Mouse (Mus musculus) regulatory T cell (primary cell): Measurements from ENCODE around the gene Pacs2.

Source experiments
- in situ Hi-C: fragments of 300-600 bp; cut with MboI, MseI; formaldehyde crosslinking; loops from one replicate; pipeline ENCODE4 v1.15.1; 2025; ENCODE audit warnings: high pct_unique_total_duplicates

The Pacs2 gene

GRCm38 (mm10) chr12:113075063-113075454 is 60.8 kb downstream of the Pacs2 start:
- in situ Hi-C loops: loop anchor here (10.0 kb wide), 1 partner anchor 70 kb away; the partner anchor contains the start of gene Brf1

GRCm38 (mm10) chr12:113075486-113075885 is 61.2 kb downstream of the Pacs2 start:
- in situ Hi-C loops: loop anchor here (10.0 kb wide), 1 partner anchor 71 kb away; the partner anchor contains the start of gene Brf1

- in situ Hi-C loops: no loop called here
Measured at GRCm38 (mm10) chr12:113087276-113087675, 73.0 kb downstream of the Pacs2 start.

DNA sequence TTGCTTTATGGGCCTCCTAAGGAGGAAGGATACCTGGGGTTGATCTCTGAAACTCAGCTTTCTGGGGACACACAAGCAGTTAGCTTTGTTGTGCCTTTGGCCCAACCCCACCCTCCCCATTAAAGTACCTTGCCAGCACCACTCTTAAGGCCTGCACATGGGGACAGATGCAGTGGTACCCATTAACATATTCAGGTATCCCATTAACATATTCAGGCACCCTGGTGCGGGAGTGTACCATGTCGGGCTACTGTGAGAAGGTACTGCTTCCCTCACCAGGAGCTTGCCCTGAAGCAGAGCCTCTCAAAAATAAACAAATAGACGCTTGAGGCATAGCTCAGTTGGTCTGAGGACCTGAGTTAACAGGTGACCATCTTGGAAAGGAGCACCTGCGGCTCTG is 73.7 kb downstream of the Pacs2 start:
- in situ Hi-C loops: no loop called here

DNA sequence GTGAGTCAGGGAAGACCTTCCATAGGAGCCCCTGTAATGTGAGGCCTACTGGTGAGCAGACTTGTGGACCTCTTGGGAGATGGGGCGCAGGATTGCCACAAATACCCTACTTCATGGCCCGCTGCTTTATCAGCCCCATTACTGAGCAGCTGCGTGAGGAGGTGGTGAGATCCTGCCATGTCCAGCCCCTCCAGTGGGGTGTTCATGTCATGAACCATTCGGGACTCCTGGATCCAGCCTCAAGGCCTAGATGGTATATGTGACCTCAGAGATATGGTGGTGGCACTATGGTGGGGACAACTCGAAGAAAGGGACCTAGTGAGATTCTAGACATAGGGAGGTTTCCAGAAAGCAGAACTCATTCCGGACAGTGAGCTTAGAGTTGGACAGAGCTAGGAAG is 74.8 kb downstream of the Pacs2 start:
- in situ Hi-C loops: no loop called here

- in situ Hi-C loops: no loop called here
Measured at GRCm38 (mm10) chr12:113090053-113090452, 75.7 kb downstream of the Pacs2 start.

GRCm38 (mm10) chr12:113097040-113097439 is 82.7 kb downstream of the Pacs2 start:
- in situ Hi-C loops: loop anchor here (5.0 kb wide), 1 partner anchor 80 kb away; no protein-coding TSS in a partner anchor

GRCm38 (mm10) chr12:113097749-113098281 is 83.5 kb downstream of the Pacs2 start, which contains the start of gene Mta1:
TSS of gene Mta1 (plus strand) at chr12:113098278.
- in situ Hi-C loops: loop anchor here (5.0 kb wide), 1 partner anchor 81 kb away; no protein-coding TSS in a partner anchor

- in situ Hi-C loops: loop anchor here (5.0 kb wide), 1 partner anchor 81 kb away; no protein-coding TSS in a partner anchor
Measured at GRCm38 (mm10) chr12:113098530-113099151, 84.3 kb downstream of the Pacs2 start.

DNA sequence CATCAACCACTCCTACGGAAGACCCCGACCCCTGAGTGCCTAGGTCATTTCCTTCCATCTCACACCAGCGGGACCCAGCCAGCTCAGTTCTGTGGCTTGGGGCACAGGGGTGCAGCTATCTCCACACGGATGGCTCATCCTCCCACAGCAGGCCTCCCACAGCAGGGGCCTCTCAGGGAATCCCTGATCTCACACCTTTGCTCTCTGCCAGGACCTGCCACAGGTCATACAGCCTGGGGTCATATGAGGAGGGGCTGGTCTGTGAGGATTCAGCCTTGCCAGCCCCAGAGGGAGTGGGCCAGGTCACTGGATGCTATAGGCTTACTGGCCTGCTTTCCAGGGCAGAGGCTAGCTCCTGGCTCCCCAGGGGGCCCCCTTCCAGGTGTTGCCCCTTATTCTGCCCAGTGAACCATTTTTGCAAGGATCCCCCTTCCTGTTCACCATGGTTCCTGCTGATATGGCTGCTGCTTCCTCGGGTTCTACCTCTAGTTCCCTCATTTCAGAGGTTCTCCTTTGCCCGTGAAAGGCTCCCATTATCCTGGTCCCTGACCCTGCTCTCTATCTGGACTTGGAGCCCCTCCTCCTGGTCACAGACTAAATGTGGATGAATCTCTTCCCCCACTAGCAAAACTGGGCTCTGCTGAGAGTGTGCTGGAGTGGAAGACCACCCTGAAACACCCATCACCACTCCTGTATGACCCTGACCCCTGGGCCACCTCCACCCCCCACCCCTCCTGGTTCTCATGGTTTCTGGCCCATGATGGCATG is 85.3 kb downstream of the Pacs2 start:
- in situ Hi-C loops: loop anchor here (5.0 kb wide), 1 partner anchor 82 kb away; no protein-coding TSS in a partner anchor

DNA sequence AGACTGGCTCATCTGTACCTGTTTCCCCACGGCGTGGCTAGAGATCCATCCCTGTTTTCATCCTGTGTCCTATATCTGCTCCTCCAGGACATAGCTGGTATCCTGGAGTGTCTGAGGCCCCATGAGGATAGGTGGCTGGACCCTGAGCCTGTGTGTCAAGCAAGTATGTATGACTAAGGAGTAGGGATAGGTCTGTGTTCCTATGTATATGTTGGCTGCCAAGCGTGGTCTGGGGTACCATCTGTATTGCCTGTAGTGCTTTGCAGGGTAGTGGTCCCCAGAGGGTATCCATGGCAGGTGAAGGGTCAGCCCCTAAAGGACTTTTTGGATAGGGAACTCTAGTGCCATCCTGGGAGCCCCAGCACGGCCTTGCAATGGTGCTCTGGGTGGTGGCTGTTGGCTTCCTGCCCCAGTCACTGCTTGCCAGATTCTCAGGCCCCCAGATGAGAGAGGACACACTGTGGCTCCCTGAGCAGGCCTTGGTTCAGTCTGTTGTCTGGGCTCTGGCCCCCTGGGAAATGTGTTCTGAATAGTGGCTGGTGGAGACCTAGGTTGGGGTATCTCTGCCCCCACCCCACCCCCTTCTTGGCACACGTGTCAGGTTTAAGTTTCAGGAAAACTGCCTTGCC is 86.3 kb downstream of the Pacs2 start:
- in situ Hi-C loops: no loop called here

DNA sequence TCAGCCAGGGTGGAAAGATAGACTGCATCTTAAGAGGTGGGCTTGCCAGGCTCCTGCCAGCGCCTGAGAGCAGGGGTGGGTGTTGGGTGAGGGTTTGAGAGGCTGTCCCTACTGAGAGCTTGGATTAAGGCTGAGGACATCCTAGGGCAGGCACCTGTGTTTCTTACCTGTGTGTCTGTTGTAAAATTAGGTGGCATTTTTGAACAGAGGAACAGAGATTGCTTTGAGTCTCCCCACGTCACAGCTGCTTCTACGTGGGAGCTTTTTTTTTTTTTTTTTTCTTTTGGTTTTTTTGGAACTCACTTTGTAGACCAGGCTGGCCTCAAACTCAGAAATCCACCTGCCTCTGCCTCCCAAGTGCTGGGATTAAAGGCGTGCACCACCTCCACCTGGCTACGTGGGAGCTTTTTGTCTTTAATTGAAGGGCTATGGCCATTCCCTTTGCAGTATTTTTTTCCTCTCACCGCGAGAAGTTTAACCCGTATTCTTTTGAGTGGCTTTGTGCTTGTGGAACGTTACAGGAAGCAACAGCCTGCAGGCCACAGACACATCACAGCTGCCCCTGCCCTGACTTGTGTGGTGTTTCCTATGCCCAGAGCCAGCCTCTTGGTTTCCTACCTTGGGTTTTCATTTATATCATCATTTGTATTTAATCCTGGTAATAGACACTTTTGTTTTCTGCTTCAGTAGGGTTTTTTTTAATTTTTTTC is 87.1 kb downstream of the Pacs2 start:
- in situ Hi-C loops: no loop called here

GRCm38 (mm10) chr12:113102461-113102860 is 88.2 kb downstream of the Pacs2 start:
- in situ Hi-C loops: no loop called here

GRCm38 (mm10) chr12:113103846-113104451 is 89.6 kb downstream of the Pacs2 start:
- in situ Hi-C loops: no loop called here

- in situ Hi-C loops: no loop called here
Measured at GRCm38 (mm10) chr12:113106386-113106785, 92.1 kb downstream of the Pacs2 start.

DNA sequence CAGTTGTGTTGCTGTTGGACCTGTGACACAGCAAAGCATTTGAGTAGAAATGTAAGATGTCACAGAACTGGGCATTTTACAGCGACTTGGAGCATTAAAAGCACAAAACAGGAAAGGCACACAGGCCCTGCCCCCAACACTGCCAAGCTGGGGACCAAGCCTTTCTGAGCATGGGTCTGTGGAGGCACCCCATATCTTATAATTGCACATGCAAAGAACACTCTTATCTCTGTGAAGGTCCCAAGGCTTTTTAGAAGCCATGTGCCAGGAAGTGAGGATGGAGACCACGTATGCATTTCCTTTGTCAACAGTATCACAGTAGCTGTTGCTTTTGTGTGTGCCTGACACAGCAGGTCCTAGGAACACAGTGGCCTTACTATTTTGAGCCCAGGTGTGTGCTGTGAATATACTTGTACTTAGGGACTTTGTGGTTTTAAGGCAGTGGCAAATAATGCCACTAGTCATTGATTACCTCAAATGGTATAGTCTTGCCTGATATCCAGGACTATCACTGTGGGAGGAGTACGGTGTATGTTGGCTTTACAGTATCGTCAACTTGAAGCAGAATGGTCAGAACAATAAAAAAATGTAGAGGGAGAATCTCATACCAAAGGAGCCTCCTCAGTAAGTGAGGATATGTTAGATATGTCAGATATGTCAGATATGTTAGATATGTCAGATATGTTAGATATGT is 93.3 kb downstream of the Pacs2 start:
- in situ Hi-C loops: no loop called here

DNA sequence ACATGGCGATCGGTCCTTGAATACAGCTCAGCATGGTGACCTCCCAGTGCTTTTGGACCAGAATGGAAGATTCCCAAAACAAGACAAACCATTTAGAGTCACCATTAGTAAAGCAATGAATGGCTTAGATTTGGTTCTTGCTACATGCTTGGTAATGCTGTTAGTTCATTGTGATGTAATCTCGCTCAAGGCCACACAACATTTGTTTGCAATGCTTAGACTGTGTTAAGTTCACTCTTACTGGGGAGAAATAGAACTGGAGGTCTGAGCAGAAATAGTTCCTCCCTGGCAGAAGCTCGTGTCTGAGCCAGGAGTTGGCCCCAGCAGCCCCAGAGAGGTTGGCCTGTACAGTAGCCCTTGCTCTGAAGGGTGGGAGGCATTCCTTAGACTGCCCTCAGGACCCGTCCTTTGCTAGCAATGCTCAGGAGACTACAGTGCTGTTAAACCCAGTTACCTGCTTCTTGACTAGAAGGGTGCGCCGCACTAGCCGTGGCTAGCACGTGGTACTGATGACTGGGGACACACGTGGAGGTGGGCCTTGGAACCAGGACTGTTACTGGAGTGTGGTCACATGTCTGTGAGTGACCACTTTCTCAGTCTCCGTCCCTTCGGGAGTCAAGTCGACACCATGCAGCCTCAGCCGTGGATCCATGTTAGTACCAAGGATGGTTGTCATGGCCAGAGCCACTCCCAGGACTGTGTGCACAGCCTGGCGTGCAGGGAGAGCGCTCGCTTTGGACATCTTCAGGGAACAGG is 94.4 kb downstream of the Pacs2 start:
- in situ Hi-C loops: no loop called here

- in situ Hi-C loops: no loop called here
Measured at GRCm38 (mm10) chr12:113109801-113110200, 95.5 kb downstream of the Pacs2 start.

GRCm38 (mm10) chr12:113114141-113114540 is 99.8 kb downstream of the Pacs2 start:
- in situ Hi-C loops: no loop called here
